9 mouse cellular contexts compared by ENCODE assay signal in genomic region chr9:79885244-79886210, GRCm38 (mm10).
DNase-seq lines count a peak whose midpoint lies in the region; ATAC-seq and TF ChIP-seq lines count a peak whose summit lies in the region.
"Had no signal": no experiment of that assay in that cellular context is flagged by ENCODE, and none has a peak within 500 bp of the region (broad histone marks: within the 10 kb centered on the region; RNA-seq: fewer than 3 reads in every experiment).

No protein-coding gene starts in this region.

- no peaks in the 10 kb centered on the region for H3K27me3 ChIP-seq in heart, embryonic 14.5 days (ENCODE audit: control insufficient read depth, insufficient read depth, low read length)
- peaks cover 8% of the 10 kb centered on the region for H3K27me3 ChIP-seq in G1E (ENCODE audit: insufficient read depth, low read length)
- H3K27me3 ChIP-seq: liver, embryonic 15.5 days had no signal

- intact Hi-C loops in heart, postnatal 36 days (cut with DNase I): loop anchor here (2.0 kb wide), 1 partner anchor 79 kb away; no protein-coding TSS in a partner anchor

- H3K27ac ChIP-seq in heart, embryonic 14.5 days (replicated peaks in 1 of 2; ENCODE audit: control insufficient read depth in 1 of 2, insufficient read depth in 1 of 2, low read depth in 2 of 2, low read length in 2 of 2): peak overlapping the region; percentile 41 to 64; a peak in 3 of 4 replicates
- H3K27ac ChIP-seq: liver, embryonic 15.5 days had no signal

- no peak overlapping the region for H3K4me2 ChIP-seq in heart, embryonic 14.5 days (ENCODE audit: low read length)
- H3K4me2 ChIP-seq: liver, embryonic 15.5 days had no signal

- H3K36me3 ChIP-seq in heart, embryonic 14.5 days (ENCODE audit: control insufficient read depth, insufficient read depth, low read length): no peaks in the 10 kb centered on the region
- H3K36me3 ChIP-seq in G1E (replicated peaks): no peaks in the 10 kb centered on the region
- H3K36me3 ChIP-seq: liver, embryonic 15.5 days had no signal

- H3K4me1 ChIP-seq in heart, embryonic 14.5 days (ENCODE audit: control insufficient read depth in 2 of 2, insufficient read depth in 2 of 2, low read length in 2 of 2): peaks cover 7 to 25% of the 10 kb centered on the region in 2 experiments
- no peaks in the 10 kb centered on the region for H3K4me1 ChIP-seq in G1E (ENCODE audit: insufficient read depth, low read depth, low read length)
- H3K4me1 ChIP-seq: liver, embryonic 15.5 days had no signal

- 53% methylated on average over 11 of the region's 11 CpGs for WGBS in heart, embryonic 14.5 days

- no peak overlapping the region for H3K9ac ChIP-seq in heart, embryonic 14.5 days (ENCODE audit: low read length)
- H3K9ac ChIP-seq: liver, embryonic 15.5 days had no signal

- H3K4me3 ChIP-seq in heart, embryonic 14.5 days (ENCODE audit: control insufficient read depth in 1 of 2, insufficient read depth in 1 of 2, low read depth in 1 of 2, low read length in 2 of 2): no peak overlapping the region
- no peak overlapping the region for H3K4me3 ChIP-seq in G1E (ENCODE audit: low read depth, low read length)
- H3K4me3 ChIP-seq: liver, embryonic 15.5 days had no signal

- no peak for DNase-seq in heart, postnatal 36 days
- DNase-seq in G1E (ENCODE audit: low spot score): no peak
- DNase-seq in induced T-regulatory cell, adult 2 months (ENCODE audit: low read depth): peak; percentile 36
- peak; percentile 51 for DNase-seq in lung, postnatal 36 days
- DNase-seq in right cerebral cortex, postnatal 4 days: no peak
- DNase-seq in spleen, postnatal 14 days (ENCODE audit: low spot score in 2 of 2): no peak
- no peak for DNase-seq in cerebellum, adult 9-11 months

- no peak for TF ChIP-seq CTCF in G1E (IDR thresholded peaks at IDR 0.05; ENCODE audit: low read depth, low read length)

- no peak for ATAC-seq in heart, embryonic 14.5 days (ENCODE audit: insufficient number of reproducible peaks, insufficient read depth, low FRiP score, low read depth)
- ATAC-seq in G1E (ENCODE audit: extremely low read depth, insufficient number of reproducible peaks, low FRiP score, poor library complexity, severe bottlenecking): peak; percentile 22; the same call in 1 of the 2 replicates

- H3K9me3 ChIP-seq in heart, embryonic 14.5 days (ENCODE audit: control insufficient read depth, low read length): no peaks in the 10 kb centered on the region
- H3K9me3 ChIP-seq in G1E (replicated peaks): no peaks in the 10 kb centered on the region
- H3K9me3 ChIP-seq: liver, embryonic 15.5 days had no signal

Comparison
In these comparisons a context has a peak if more than half of its experiments do, and no peak if none do; other contexts are left out.
1. DNase-seq: peak in induced T-regulatory cell, adult 2 months (single experiment) and lung, postnatal 36 days (single experiment); none in heart, postnatal 36 days (0 of 2), G1E (single experiment), right cerebral cortex, postnatal 4 days (single experiment), spleen, postnatal 14 days (0 of 2) and cerebellum, adult 9-11 months (single experiment).